Mouse (Mus musculus): ENCODE data around the gene Thsd4.

GRCm38 (mm10) chr9:60351153-60351552, 170.7 kb downstream of the Thsd4 start:
- no peak for TF ChIP-seq CTCF (IDR thresholded peaks at IDR 0.05; ENCODE audit: control insufficient read depth, insufficient read depth, insufficient read length)
- no peak for TF ChIP-seq MAX (IDR thresholded peaks at IDR 0.05)
- no peak for TF ChIP-seq USF1 (IDR thresholded peaks at IDR 0.05; ENCODE audit: low read depth)
- no peak for TF ChIP-seq CEBPB (IDR thresholded peaks at IDR 0.05; ENCODE audit: low read depth)
- TF ChIP-seq MYOG (IDR thresholded peaks at IDR 0.05; ENCODE audit: control insufficient read depth, extremely low read depth, insufficient read length), result no peak
- TF ChIP-seq MYOD1 (IDR thresholded peaks at IDR 0.05; ENCODE audit: control insufficient read depth, insufficient read length, low read depth), result no peak
- TF ChIP-seq FOSL1 (IDR thresholded peaks at IDR 0.05; ENCODE audit: insufficient read depth, low read length, poor library complexity, severe bottlenecking), result no peak
